Comparison of ENCODE assay signal across 8 mouse cellular contexts in the genomic region with DNA sequence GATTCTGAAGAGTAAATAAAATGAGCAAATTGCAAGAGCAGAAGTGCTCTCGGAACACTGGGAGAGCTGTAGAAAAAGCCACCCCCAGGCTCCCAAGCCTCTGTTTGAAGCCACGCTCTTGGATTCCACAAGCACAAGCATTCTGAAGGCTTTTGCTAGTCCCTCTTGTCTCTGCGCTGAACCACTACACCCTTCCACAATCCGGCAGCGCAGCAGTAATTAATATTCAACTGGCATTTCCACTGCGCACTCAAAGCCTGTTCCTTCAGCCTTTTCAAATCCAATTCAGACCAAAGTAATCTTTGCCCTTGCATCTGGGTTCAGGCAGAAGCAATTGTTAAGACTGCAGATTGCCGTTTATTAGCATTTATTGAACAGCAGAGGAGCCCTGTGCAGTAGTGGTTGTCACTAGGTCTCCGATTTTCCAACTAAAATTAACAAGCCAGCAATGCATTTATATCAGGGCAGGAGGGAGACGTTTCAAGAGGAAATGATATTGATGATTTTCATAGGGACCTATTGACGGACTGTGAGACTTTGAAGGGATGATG.
DNase-seq lines count a peak whose midpoint lies in the region; ATAC-seq lines count a peak whose summit lies in the region.
"Had no signal": no experiment of that assay in that cellular context is flagged by ENCODE, and none has a peak within 500 bp of the region (broad histone marks: within the 10 kb centered on the region; RNA-seq: fewer than 3 reads in every experiment).

No protein-coding gene starts in this region.

- no peak for ATAC-seq in neural tube, embryonic 11.5 days (ENCODE audit: insufficient read depth, low FRiP score, low TSS enrichment)
- ATAC-seq in hindbrain, embryonic 11.5 days (ENCODE audit: low FRiP score), result peak; percentile 62

- H3K36me3 ChIP-seq in neural tube, embryonic 11.5 days (ENCODE audit: control insufficient read depth, insufficient read depth, low read length), result no peaks in the 10 kb centered on the region
- H3K36me3 ChIP-seq in hindbrain, embryonic 11.5 days (ENCODE audit: control insufficient read depth, insufficient read depth, low read length), result no peaks in the 10 kb centered on the region
- no peaks in the 10 kb centered on the region for H3K36me3 ChIP-seq in midbrain, embryonic 10.5 days

- no peaks in the 10 kb centered on the region for H3K27me3 ChIP-seq in neural tube, embryonic 11.5 days (ENCODE audit: control insufficient read depth, insufficient read depth, low read length)
- H3K27me3 ChIP-seq in hindbrain, embryonic 11.5 days (ENCODE audit: control insufficient read depth, insufficient read depth, low read length), result no peaks in the 10 kb centered on the region
- no peaks in the 10 kb centered on the region for H3K27me3 ChIP-seq in midbrain, embryonic 10.5 days (ENCODE audit: low read depth, poor library complexity, severe bottlenecking)

- no peak overlapping the region for H3K9ac ChIP-seq in neural tube, embryonic 11.5 days (ENCODE audit: low read length)
- H3K9ac ChIP-seq in hindbrain, embryonic 11.5 days (ENCODE audit: low read depth, low read length), result no peak overlapping the region

- WGBS in neural tube, embryonic 11.5 days, result 77% methylated on average over 10 of the region's 10 CpGs
- 66% methylated on average over 10 of the region's 10 CpGs for WGBS in hindbrain, embryonic 11.5 days
- 69% methylated on average over 10 of the region's 10 CpGs for WGBS in midbrain, embryonic 10.5 days

- H3K4me3 ChIP-seq in neural tube, embryonic 11.5 days (ENCODE audit: low read depth, low read length), result no peak overlapping the region
- no peak overlapping the region for H3K4me3 ChIP-seq in hindbrain, embryonic 11.5 days (ENCODE audit: low read depth, low read length)
- no peak overlapping the region for H3K4me3 ChIP-seq in midbrain, embryonic 10.5 days

- DNase-seq in neural tube, embryonic 11.5 days (ENCODE audit: low spot score), result peak; percentile 16
- no peak for DNase-seq in neural tube, embryonic 10.5 days (ENCODE audit: extremely low spot score, low spot score)
- DNase-seq in hindbrain, embryonic 11.5 days (ENCODE audit: low spot score), result peak; percentile 15
- peak; percentile 27 for DNase-seq in midbrain, embryonic 10.5 days (ENCODE audit: low spot score)
- DNase-seq in telencephalon, adult 2 months (ENCODE audit: low read depth, low spot score), result peak; percentile 13
- no peak for DNase-seq in lung, postnatal 14 days
- DNase-seq in cerebellum, postnatal 36 days, result no peak
- DNase-seq: kidney, adult 18-20 months had no signal

- no peak overlapping the region for H3K4me2 ChIP-seq in neural tube, embryonic 11.5 days (ENCODE audit: low read depth)
- H3K4me2 ChIP-seq in hindbrain, embryonic 11.5 days (replicated peaks; ENCODE audit: low read depth, low read length), result no peak overlapping the region

- H3K27ac ChIP-seq in neural tube, embryonic 11.5 days (ENCODE audit: low read depth, low read length), result no peak overlapping the region
- no peak overlapping the region for H3K27ac ChIP-seq in hindbrain, embryonic 11.5 days (ENCODE audit: low read depth, low read length)
- peak overlapping the region; percentile 65 for H3K27ac ChIP-seq in midbrain, embryonic 10.5 days (replicated peaks)

- no peaks in the 10 kb centered on the region for H3K9me3 ChIP-seq in neural tube, embryonic 11.5 days (ENCODE audit: control insufficient read depth, low read length)
- H3K9me3 ChIP-seq in hindbrain, embryonic 11.5 days (ENCODE audit: control insufficient read depth, low read length), result no peaks in the 10 kb centered on the region
- no peaks in the 10 kb centered on the region for H3K9me3 ChIP-seq in midbrain, embryonic 10.5 days (replicated peaks)

- no peaks in the 10 kb centered on the region for H3K4me1 ChIP-seq in neural tube, embryonic 11.5 days (ENCODE audit: control insufficient read depth, insufficient read depth, low read length)
- no peaks in the 10 kb centered on the region for H3K4me1 ChIP-seq in hindbrain, embryonic 11.5 days (replicated peaks; ENCODE audit: control insufficient read depth, insufficient read depth, low read length)
- peaks cover 21% of the 10 kb centered on the region for H3K4me1 ChIP-seq in midbrain, embryonic 10.5 days

Comparison
In these comparisons a context has a peak if more than half of its experiments do, and no peak if none do; other contexts are left out.
1. DNase-seq: peak in neural tube, embryonic 11.5 days (single experiment), hindbrain, embryonic 11.5 days (single experiment), midbrain, embryonic 10.5 days (single experiment) and telencephalon, adult 2 months (single experiment); none in neural tube, embryonic 10.5 days (single experiment), lung, postnatal 14 days (single experiment) and cerebellum, postnatal 36 days (0 of 2).